Mouse (Mus musculus): ENCODE data around the gene 1110008P14Rik. TPM values are rescaled to one million over a fixed set of nuclear protein-coding genes. Genes with fewer than 3 reads are reported as not detected.

Gene 1110008P14Rik
- total and polyA plus RNA-seq, 3 experiments = 24.3 to 32.4 (median 27.8) TPM

DNA sequence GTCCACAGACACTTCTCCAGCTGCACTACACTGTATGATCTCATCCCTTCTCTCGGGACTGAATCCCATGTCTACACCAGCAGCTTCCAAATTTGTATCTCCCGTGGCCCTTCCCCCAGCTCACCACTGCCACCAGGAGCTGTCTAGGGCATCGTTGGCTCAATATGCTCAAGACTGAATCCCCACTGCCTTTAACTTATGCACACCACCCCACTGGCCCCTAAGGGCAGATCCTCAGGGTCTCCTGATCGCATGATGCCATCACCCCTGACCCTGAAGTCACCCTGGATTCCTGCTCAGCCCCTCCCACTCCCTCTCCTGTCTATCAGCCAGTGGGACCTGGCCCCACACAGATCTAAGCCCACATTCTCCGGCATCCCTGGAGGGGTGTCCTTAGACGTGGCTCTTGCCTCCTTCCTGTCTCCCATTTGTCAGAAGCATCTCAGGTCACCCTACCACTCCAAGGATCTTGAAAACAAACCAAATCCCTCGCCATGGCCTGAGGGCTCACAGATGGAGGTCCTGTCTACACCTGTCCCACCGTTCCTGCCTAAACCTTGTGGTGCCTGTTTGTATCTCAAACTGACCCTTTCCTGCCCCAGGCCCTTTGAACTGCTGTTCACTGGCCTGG is 32.0 kb downstream of the 1110008P14Rik start:
- no peak overlapping the region for H3K4me2 ChIP-seq (ENCODE audit: insufficient read depth, low read depth, poor library complexity, severe bottlenecking)
- no peak overlapping the region for H3K27ac ChIP-seq (ENCODE audit: insufficient read depth, low read depth)
- no peak overlapping the region for H3K9ac ChIP-seq (ENCODE audit: insufficient read depth, low read depth)
- DNase-seq (ENCODE audit: extremely low read depth) = no peak
- no peaks in the 10 kb centered on the region for H3K79me2 ChIP-seq (replicated peaks; ENCODE audit: control insufficient read depth, extremely low read depth, insufficient read depth, poor library complexity, severe bottlenecking)
- peaks cover 79% of the 10 kb centered on the region for H3K27me3 ChIP-seq (replicated peaks)
- in situ Hi-C loops (cut with MboI; ENCODE audit: low pct_ligation_motif_present, low pct_unique_long_range_greater_than_20kb, low sequenced_read_pairs) (no loop called here), dilution Hi-C loops (cut with MboI; ENCODE audit: extremely low pct_ligation_motif_present, extremely low pct_unique_long_range_greater_than_20kb, low sequenced_read_pairs) (no loop called here)
- H3K9me3 ChIP-seq (replicated peaks; ENCODE audit: low read length) = no peaks in the 10 kb centered on the region
- H3K4me3 ChIP-seq (replicated peaks in 1 of 3; ENCODE audit: low read depth in 2 of 3, low read length in 2 of 3, poor library complexity in 1 of 3) = no peak overlapping the region
- H3K4me1 ChIP-seq (ENCODE audit: control insufficient read depth in 1 of 2, insufficient read depth in 2 of 2) = peaks cover 5 to 23% of the 10 kb centered on the region in 2 experiments; a peak in 3 of 4 replicates
- H3K36me3 ChIP-seq (replicated peaks in 1 of 2; ENCODE audit: control insufficient read depth in 1 of 2, insufficient read depth in 1 of 2, low read length in 1 of 2) = no peaks in the 10 kb centered on the region
- TF ChIP-seq BHLHE40 (IDR thresholded peaks at IDR 0.05; ENCODE audit: low read depth, low read length) (no peak), TCF12 (IDR thresholded peaks at IDR 0.05; ENCODE audit: low read depth, low read length) (no peak), ETS1 (conservative IDR thresholded peaks at IDR 0.05; ENCODE audit: low read depth, low read length) (no peak), RAD21 (IDR thresholded peaks at IDR 0.05; ENCODE audit: low read depth, low read length) (no peak), CHD2 (IDR thresholded peaks at IDR 0.05; ENCODE audit: low read length) (no peak), MAFK (IDR thresholded peaks at IDR 0.05; ENCODE audit: insufficient replicate concordance, low read length) (no peak), ELF1 (IDR thresholded peaks at IDR 0.05; ENCODE audit: low read depth, low read length) (no peak), EP300 (IDR thresholded peaks at IDR 0.05; ENCODE audit: low read length) (no peak), ZMIZ1 (IDR thresholded peaks at IDR 0.05; ENCODE audit: low read depth, low read length) (no peak), TBP (conservative IDR thresholded peaks at IDR 0.05; ENCODE audit: low read depth, low read length) (no peak), ZC3H11A (IDR thresholded peaks at IDR 0.05; ENCODE audit: low read depth, low read length) (no peak)

DNA sequence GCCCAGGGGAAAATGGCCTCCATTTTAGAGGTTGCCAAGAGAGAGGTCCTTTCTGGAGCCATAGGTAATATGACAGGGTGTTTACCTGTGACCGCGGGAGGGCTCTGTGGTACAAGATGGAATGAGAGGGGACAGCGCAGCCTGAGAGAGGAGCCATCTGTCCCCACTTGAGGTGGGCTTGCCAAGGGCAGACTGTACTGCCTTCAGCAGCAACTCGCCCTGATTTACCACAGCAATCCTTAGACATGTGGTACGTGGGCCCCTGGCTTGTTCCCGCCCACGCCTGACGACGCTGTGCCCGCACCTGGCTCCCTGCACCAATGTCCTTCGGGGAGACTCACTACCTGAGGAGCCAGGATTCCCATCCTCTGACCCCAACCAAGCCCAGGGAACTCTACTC is 33.4 kb downstream of the 1110008P14Rik start:
- dilution Hi-C loops (cut with MboI; ENCODE audit: extremely low pct_ligation_motif_present, extremely low pct_unique_long_range_greater_than_20kb, low sequenced_read_pairs) = no loop called here

More for the DNA sequence above, 33.4 kb downstream of the 1110008P14Rik start:
- Histone ChIP-seq H3K4me3 (replicated peaks in 1 of 3; ENCODE audit: low read depth in 2 of 3, low read length in 2 of 3, poor library complexity in 1 of 3) (no peak overlapping the region), H3K4me2 (ENCODE audit: insufficient read depth, low read depth, poor library complexity, severe bottlenecking) (no peak overlapping the region), H3K4me1 (ENCODE audit: control insufficient read depth in 1 of 2, insufficient read depth in 2 of 2) (peaks cover 5 to 19% of the 10 kb centered on the region in 2 experiments; a peak in 3 of 4 replicates), H3K27ac (ENCODE audit: insufficient read depth, low read depth) (no peak overlapping the region), H3K9me3 (replicated peaks; ENCODE audit: low read length) (no peaks in the 10 kb centered on the region), H3K27me3 (replicated peaks) (peaks cover 86% of the 10 kb centered on the region), H3K9ac (ENCODE audit: insufficient read depth, low read depth) (no peak overlapping the region), H3K36me3 (replicated peaks in 1 of 2; ENCODE audit: control insufficient read depth in 1 of 2, insufficient read depth in 1 of 2, low read length in 1 of 2) (no peaks in the 10 kb centered on the region), H3K79me2 (replicated peaks; ENCODE audit: control insufficient read depth, extremely low read depth, insufficient read depth, poor library complexity, severe bottlenecking) (no peaks in the 10 kb centered on the region)
- no peak for DNase-seq (ENCODE audit: extremely low read depth)
- in situ Hi-C loops (cut with MboI; ENCODE audit: low pct_ligation_motif_present, low pct_unique_long_range_greater_than_20kb, low sequenced_read_pairs) = no loop called here
- TF ChIP-seq USF2 (conservative IDR thresholded peaks at IDR 0.05; ENCODE audit: low read depth, low read length) (no peak), NRF1 (IDR thresholded peaks at IDR 0.05; ENCODE audit: low read depth, low read length) (no peak), MXI1 (IDR thresholded peaks at IDR 0.05; ENCODE audit: low read depth, low read length) (no peak), UBTF (IDR thresholded peaks at IDR 0.05; ENCODE audit: low read depth, low read length) (no peak), MAZ (IDR thresholded peaks at IDR 0.05; ENCODE audit: low read depth, low read length) (no peak), SMC3 (IDR thresholded peaks at IDR 0.05; ENCODE audit: low read depth, low read length) (no peak), PAX5 (IDR thresholded peaks at IDR 0.05; ENCODE audit: low read length) (no peak), POLR2A (IDR thresholded peaks at IDR 0.05; ENCODE audit: low read depth, low read length) (no peak), TBP (conservative IDR thresholded peaks at IDR 0.05; ENCODE audit: low read depth, low read length) (no peak), ETS1 (conservative IDR thresholded peaks at IDR 0.05; ENCODE audit: low read depth, low read length) (no peak), ELF1 (IDR thresholded peaks at IDR 0.05; ENCODE audit: low read depth, low read length) (no peak), ZC3H11A (IDR thresholded peaks at IDR 0.05; ENCODE audit: low read depth, low read length) (no peak), BHLHE40 (IDR thresholded peaks at IDR 0.05; ENCODE audit: low read depth, low read length) (no peak), GABPA (IDR thresholded peaks at IDR 0.05; ENCODE audit: insufficient replicate concordance, low read depth, low read length) (no peak), TCF12 (IDR thresholded peaks at IDR 0.05; ENCODE audit: low read depth, low read length) (no peak), POLR2AphosphoS2 (IDR thresholded peaks at IDR 0.05; ENCODE audit: low read depth, low read length) (no peak), EP300 (IDR thresholded peaks at IDR 0.05; ENCODE audit: low read length) (no peak), RAD21 (IDR thresholded peaks at IDR 0.05; ENCODE audit: low read depth, low read length) (no peak), ZNF384 (IDR thresholded peaks at IDR 0.05; ENCODE audit: low read depth, low read length) (no peak)

Data from CH12.LX (cell line).